Mouse (Mus musculus) midbrain, embryonic 16.5 days (tissue): ENCODE results near the gene Mvp. TPM values are rescaled to one million over a fixed set of nuclear protein-coding genes. Genes with fewer than 3 reads are reported as not detected.
A peak's percentile ranks its signal among the peaks of the same experiment; 100 is the strongest.

ENCODE experiments used
- ATAC-seq: fragments of 200-750 bp; cut with Nextera tagmentation; 2 replicates; pipeline ENCODE4 v1.8.0; 2017; ENCODE audit warnings: moderate TSS enrichment
- H3K27ac ChIP-seq: fragments of 300-500 bp; sonication (generic); 2 replicates; pipeline ENCODE4 v1.5.1; 2014; ENCODE audit warnings: mild to moderate bottlenecking, low read length, mixed read lengths
- H3K27me3 ChIP-seq: fragments of 300-500 bp; sonication (generic); 2 replicates; pipeline ENCODE4 v1.6.1; 2014; ENCODE audit warnings: low read depth, low read length, mixed read lengths; ENCODE audit not compliant: control insufficient read depth, insufficient read depth
- H3K36me3 ChIP-seq: fragments of 300-500 bp; sonication (generic); 2 replicates; pipeline ENCODE4 v1.6.1; 2014; ENCODE audit warnings: mild to moderate bottlenecking, low read length, moderate library complexity, mixed read lengths; ENCODE audit not compliant: control insufficient read depth, insufficient read depth
- H3K4me1 ChIP-seq: fragments of 300-500 bp; sonication (generic); 2 replicates; pipeline ENCODE4 v1.6.1; 2014; ENCODE audit warnings: mild to moderate bottlenecking, low read length, mixed read lengths; ENCODE audit not compliant: control insufficient read depth, insufficient read depth
- H3K4me2 ChIP-seq: fragments of 300-500 bp; sonication (generic); 2 replicates; pipeline ENCODE4 v1.6.1; 2014; ENCODE audit warnings: mild to moderate bottlenecking, low read length, mixed read lengths
- H3K4me3 ChIP-seq: fragments of 300-500 bp; sonication (generic); 2 replicates; pipeline ENCODE4 v1.5.1; 2014; ENCODE audit warnings: low read depth, mild to moderate bottlenecking, low read length, moderate library complexity, mixed read lengths
- H3K9ac ChIP-seq: fragments of 300-500 bp; sonication (generic); 2 replicates; pipeline ENCODE4 v1.6.1; 2014; ENCODE audit warnings: low read depth, low read length, mixed read lengths
- H3K9me3 ChIP-seq: fragments of 300-500 bp; sonication (generic); replicated peaks from 2 replicates; pipeline ENCODE4 v1.6.1; 2014; ENCODE audit warnings: mild to moderate bottlenecking, low read length, mixed read lengths; ENCODE audit not compliant: control insufficient read depth, poor library complexity, severe bottlenecking
- WGBS: fragments of 180-500 bp; shearing (Covaris S2); extraction: QIAGEN DNeasy Blood & Tissue Kit; methylation state at CpG from one replicate; pipeline ENCODE4 v1.1.7; 2014; 5-methylcytosine and 5-hydroxymethylcytosine counted together
- polyA plus RNA-seq: library from polyadenylated mRNA; unstranded; fragments of >200 nt; fragmentation: Nextera tagmentation; extraction: Ambion mirVana; gene quantifications from 2 replicates; pipeline ENCODE4 v1.2.1, GENCODE M21; 2015

Gene Mvp
- polyA plus RNA-seq, 1 experiment from 2014 or later, result 3.2 TPM

DNA sequence TGATC lies 1.9 kb upstream of the Mvp start, which contains the start of gene Pagr1b:
TSS of gene Pagr1b (minus strand) at position 4 of the 5 bp plus-strand sequence.
- ATAC-seq, result no peak
- no peaks in the 10 kb centered on the region for H3K9me3 ChIP-seq
- peaks cover 6% of the 10 kb centered on the region for H3K36me3 ChIP-seq
- peak within 1 kb of the TSS; percentile 80 for H3K4me2 ChIP-seq
- peak within 1 kb of the TSS; percentile 94 for H3K27ac ChIP-seq
- no peaks in the 10 kb centered on the region for H3K27me3 ChIP-seq
- peak within 1 kb of the TSS; percentile 81 for H3K9ac ChIP-seq
- peaks cover 48% of the 10 kb centered on the region for H3K4me1 ChIP-seq
- H3K4me3 ChIP-seq, result peak within 1 kb of the TSS; percentile 58

DNA sequence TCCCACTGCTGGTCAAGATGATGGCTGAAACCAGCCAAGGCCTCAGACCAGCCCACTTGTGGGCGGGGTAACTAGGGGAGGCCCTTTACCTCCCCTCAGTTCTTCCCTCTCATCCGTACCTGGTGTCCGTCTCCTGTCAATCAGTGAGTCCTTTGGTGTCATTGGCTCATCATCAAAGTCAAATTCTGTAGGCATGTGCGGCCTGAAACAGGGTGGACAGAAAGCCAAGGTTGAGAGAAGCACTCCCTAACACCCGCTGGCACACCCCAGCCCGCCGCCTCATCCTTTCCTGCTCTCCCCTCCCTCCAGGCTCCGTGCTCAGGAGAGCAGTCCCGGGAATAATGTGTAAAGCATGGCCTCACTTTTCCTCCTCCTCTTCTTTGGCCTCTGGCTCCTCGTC lies 1.7 kb upstream of the Mvp start:
- peaks cover 6% of the 10 kb centered on the region for H3K36me3 ChIP-seq
- peak overlapping the region; percentile 81 for H3K9ac ChIP-seq
- H3K4me1 ChIP-seq, result peaks cover 47% of the 10 kb centered on the region
- peak; percentile 19 for ATAC-seq
- no peaks in the 10 kb centered on the region for H3K9me3 ChIP-seq
- under 1% methylated on average over 10 of the region's 10 CpGs for WGBS
- H3K4me3 ChIP-seq, result peak overlapping the region; percentile 58
- H3K4me2 ChIP-seq, result peak overlapping the region; percentile 80
- peak overlapping the region; percentile 94 for H3K27ac ChIP-seq
- H3K27me3 ChIP-seq, result no peaks in the 10 kb centered on the region

DNA sequence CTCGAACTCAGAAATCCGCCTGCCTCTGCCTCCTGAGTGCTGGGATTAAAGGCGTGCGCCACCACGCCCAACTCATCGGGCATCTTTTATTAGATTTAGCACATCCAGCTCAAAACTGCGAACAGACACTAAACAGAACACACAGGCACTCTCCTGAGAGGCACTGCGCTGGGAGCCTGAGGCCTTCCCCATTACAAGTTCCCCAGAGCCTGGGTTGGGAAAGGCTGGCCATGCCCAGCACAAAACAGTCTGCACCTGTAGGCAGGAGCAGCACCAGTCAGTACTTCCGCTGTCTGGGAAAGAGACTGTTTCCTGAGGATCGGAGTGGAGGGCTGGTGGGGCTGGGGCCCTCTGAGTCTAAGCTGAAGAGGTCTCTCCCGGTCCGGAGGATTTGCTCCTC lies 572 bp upstream of the Mvp start:
- Histone ChIP-seq H3K27ac (no peak overlapping the region), H3K9ac (no peak overlapping the region), H3K4me3 (no peak overlapping the region), H3K9me3 (no peaks in the 10 kb centered on the region), H3K4me2 (no peak overlapping the region), H3K27me3 (no peaks in the 10 kb centered on the region), H3K36me3 (peaks cover 6% of the 10 kb centered on the region), H3K4me1 (peaks cover 40% of the 10 kb centered on the region)
- no peak for ATAC-seq
- WGBS, result 96% methylated on average over 12 of the region's 12 CpGs

DNA sequence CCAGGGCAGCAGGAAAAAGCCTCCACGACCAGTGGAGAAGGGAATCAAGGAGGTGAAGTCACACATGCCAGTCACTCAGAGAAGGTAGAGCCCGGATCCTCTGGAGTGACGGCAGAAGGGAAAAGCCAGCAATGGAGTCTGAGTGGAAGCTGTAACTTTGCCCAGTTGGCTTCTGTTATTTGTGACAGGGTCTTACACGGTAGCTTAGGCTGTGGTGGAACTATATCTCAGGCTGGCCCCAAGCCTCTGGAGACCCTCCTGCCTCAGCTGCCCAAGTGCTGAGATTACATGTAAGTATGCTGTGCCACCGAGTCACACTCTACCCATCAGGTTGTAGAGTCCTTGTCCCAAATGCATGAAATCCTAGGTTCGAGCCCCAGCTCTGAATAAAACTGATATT lies 1.0 kb downstream of the Mvp start:
- no peaks in the 10 kb centered on the region for H3K9me3 ChIP-seq
- H3K27me3 ChIP-seq, result no peaks in the 10 kb centered on the region
- 96% methylated on average over 6 of the region's 6 CpGs for whole genome bisulfite sequencing

DNA sequence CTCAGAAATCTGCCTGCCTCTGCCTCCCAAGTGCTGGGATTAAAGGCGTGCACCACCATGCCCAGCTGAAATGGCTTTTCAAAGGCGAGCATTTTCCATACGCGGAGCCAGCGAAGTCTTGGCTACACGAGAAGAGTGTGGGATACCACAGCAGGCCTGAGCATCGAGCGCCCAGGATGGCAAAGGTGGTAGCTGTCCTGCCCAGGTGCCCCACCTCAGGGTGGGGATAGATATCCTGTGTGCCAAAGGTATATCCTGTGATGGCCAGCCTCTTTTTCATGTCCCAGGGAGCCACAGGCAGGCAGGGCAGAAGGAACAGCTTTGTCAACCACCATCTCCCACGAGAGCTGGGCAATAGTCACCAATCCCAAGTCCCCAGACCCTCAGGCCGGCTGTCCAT lies 1.6 kb downstream of the Mvp start:
- Histone ChIP-seq H3K27ac (no peak overlapping the region), H3K9me3 (no peaks in the 10 kb centered on the region), H3K9ac (no peak overlapping the region), H3K4me2 (no peak overlapping the region), H3K4me3 (no peak overlapping the region), H3K27me3 (no peaks in the 10 kb centered on the region), H3K36me3 (peaks cover 6% of the 10 kb centered on the region), H3K4me1 (peaks cover 19% of the 10 kb centered on the region)
- WGBS, result 96% methylated on average over 10 of the region's 10 CpGs
- ATAC-seq, result no peak

More for the DNA sequence above, 1.0 kb downstream of the Mvp start:
- no peak overlapping the region for H3K4me3 ChIP-seq
- peaks cover 6% of the 10 kb centered on the region for H3K36me3 ChIP-seq
- H3K4me1 ChIP-seq, result peaks cover 25% of the 10 kb centered on the region
- H3K9ac ChIP-seq, result no peak overlapping the region
- H3K4me2 ChIP-seq, result no peak overlapping the region
- no peak for ATAC-seq
- no peak overlapping the region for H3K27ac ChIP-seq

DNA sequence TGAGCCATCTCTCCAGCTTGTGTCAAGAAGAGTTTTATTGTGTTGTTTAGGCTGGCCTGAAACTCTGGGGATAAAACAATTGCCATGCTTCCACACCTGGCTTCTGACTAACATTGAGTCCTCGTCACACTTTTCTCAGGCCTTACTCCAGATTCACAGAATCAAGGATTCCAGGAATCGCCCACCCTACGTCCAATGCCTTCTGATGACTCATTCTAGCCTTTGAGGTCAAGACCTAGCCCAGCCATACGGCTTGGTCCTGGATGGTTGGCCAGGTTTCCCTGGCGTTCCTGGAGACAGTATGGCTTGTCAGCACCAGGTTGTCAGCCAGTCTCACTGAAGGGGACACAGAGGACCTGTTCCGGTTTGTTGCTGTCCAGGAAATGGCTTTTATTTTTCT lies 2.0 kb downstream of the Mvp start:
- peaks cover 6% of the 10 kb centered on the region for H3K36me3 ChIP-seq
- WGBS, result 88% methylated on average over 6 of the region's 6 CpGs
- H3K9me3 ChIP-seq, result no peaks in the 10 kb centered on the region
- H3K4me3 ChIP-seq, result no peak overlapping the region
- ATAC-seq, result no peak
- H3K9ac ChIP-seq, result no peak overlapping the region
- no peak overlapping the region for H3K4me2 ChIP-seq
- H3K27me3 ChIP-seq, result no peaks in the 10 kb centered on the region
- peaks cover 15% of the 10 kb centered on the region for H3K4me1 ChIP-seq
- no peak overlapping the region for H3K27ac ChIP-seq

DNA sequence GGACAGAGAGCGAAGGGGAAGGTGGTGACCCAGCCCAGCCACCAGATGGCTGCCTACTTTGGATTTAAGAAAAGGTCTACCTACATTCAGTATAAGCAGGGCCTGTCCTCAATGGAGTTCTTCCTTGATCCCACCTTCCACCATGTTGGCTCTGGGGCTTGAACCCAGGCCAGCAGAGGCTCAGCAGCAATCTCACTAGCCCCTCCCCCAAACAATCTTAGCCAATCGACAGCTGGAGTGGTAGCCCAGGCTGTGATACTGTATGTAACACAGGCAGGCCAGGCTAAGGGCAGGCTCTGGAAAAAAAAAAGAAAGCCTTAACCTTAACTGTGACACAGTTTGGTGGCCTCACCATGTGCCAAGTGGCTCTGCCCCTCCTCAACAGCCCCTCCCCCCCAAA lies 2.7 kb downstream of the Mvp start:
- no peak overlapping the region for H3K4me2 ChIP-seq
- H3K9ac ChIP-seq, result no peak overlapping the region
- no peak for ATAC-seq
- 57% methylated on average over 2 of the region's 2 CpGs for WGBS
- no peaks in the 10 kb centered on the region for H3K9me3 ChIP-seq
- H3K36me3 ChIP-seq, result peaks cover 6% of the 10 kb centered on the region
- peaks cover 14% of the 10 kb centered on the region for H3K4me1 ChIP-seq
- no peaks in the 10 kb centered on the region for H3K27me3 ChIP-seq
- no peak overlapping the region for H3K27ac ChIP-seq
- H3K4me3 ChIP-seq, result no peak overlapping the region

DNA sequence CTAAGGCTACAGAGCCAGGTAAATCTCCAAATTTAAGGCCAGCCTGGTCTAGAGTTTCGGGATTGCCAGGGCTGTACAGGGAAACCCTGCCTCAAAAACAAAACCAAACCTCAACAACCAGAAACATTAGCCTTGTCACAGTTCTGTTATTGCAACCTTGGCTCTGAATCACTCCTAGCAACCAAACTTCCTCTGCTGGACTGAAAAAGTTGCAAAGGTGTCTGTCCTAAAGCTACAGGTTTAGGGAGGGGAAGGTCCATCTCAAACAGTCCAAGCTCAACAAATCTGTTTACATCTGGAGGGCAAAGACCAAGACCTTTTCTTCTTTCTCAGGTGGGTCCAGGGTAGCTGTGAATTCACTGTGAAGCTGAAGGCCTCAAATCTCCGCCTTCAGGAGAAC lies 3.4 kb downstream of the Mvp start:
- Histone ChIP-seq H3K27me3 (no peaks in the 10 kb centered on the region), H3K36me3 (peaks cover 6% of the 10 kb centered on the region), H3K4me2 (no peak overlapping the region), H3K4me3 (no peak overlapping the region), H3K9ac (no peak overlapping the region), H3K9me3 (no peaks in the 10 kb centered on the region), H3K4me1 (peaks cover 14% of the 10 kb centered on the region), H3K27ac (no peak overlapping the region)
- ATAC-seq, result no peak
- WGBS, result 98% methylated on average over 2 of the region's 2 CpGs

DNA sequence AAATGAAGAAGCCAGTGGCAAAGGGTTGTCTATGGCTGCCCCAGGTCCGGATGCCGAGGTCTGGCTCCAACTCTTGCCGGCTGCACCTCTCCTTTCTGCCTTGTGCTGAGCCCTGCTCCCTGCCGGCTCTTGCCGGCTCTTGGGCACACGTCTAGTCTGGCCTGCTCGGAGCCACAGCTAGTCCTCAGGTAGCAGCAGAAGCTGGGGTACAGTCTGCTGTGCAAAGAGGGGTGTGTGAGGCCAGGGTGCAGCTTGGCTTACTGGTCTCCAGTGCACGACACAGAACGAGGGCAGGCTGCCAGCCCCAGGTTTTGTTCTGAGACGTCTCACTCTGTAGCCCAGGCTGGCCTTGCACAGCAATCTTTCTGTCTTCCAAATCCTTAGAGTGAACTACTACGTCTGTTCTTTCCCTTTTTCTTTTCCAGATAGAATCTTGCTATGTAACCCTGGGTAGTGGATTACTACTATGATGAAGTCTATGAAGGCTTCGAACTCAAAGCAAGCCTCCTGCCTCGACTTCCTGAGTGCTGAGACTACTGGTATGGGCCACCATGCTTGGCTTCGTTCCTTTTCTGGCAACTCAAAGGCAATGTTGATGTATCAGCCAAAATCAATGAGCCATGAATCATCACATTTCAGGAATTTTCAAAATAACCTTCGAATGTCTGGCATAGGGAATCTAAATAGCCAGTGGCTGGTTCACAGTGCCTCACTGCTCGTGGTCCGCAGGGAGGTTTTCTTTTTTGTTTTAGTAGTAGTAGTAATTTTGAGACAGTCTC lies 4.9 kb downstream of the Mvp start:
- Histone ChIP-seq H3K36me3 (no peaks in the 10 kb centered on the region), H3K27ac (no peak overlapping the region), H3K9me3 (no peaks in the 10 kb centered on the region), H3K9ac (no peak overlapping the region), H3K4me1 (peaks cover 2% of the 10 kb centered on the region; the same call in 1 of the 2 replicates), H3K4me2 (no peak overlapping the region), H3K4me3 (no peak overlapping the region), H3K27me3 (no peaks in the 10 kb centered on the region)
- no peak for ATAC-seq
- 86% methylated on average over 17 of the region's 17 CpGs for WGBS
